Mouse (Mus musculus) thymus, postnatal 10 days (tissue): ENCODE measurements around the gene Lrch1.

ENCODE experiments used
- DNase-seq, 2 experiments: peaks; one replicate each; pipeline ENCODE4 v3.0.0; 2021; ENCODE audit warnings: low spot score in 2 of 2

Gene Lrch1

GRCm38 (mm10) chr14:74723541-74723940 is 224.1 kb downstream of the Lrch1 start:
- no peak for DNase-seq

GRCm38 (mm10) chr14:74709054-74709453 is 238.6 kb downstream of the Lrch1 start:
- DNase-seq = peak in 1 of 2 experiments; percentile 30
